In the genomic region with DNA sequence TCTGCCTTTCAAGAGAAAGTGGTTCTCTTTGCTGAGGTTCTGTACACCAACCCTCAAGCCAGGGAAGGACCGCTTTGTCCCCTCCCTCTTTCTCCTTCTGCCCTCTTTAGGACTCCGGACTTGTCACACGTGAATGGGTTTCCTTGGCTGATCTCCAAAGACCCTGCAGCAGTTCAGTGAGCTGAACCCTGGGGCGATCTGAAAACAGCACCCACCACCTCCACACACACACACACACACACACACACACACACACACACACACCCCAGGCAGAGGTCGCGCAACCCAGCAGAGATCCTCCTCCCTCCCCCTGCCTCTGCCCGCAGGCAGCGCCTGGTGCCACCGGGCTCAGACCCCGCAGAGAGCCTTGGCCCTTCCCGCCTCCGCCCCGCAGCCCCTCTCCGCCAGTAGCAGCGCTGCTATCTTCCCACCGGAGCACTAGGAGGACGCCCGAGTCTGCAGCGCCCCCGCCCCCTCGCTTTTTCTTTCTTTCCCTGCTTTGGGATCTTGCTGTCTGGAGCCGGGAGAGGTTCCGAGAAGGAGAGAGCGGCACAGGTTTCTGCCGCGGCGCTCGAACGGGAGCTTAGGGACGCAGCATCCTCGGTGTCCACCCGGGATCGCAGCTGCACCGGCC, we compare ENCODE assay signal across 8 mouse cellular contexts. TPM values are rescaled to one million over a fixed set of nuclear protein-coding genes. Genes with fewer than 3 reads are reported as not detected.
A peak's percentile ranks its signal among the peaks of the same experiment; 100 is the strongest.
DNase-seq lines count a peak whose midpoint lies in the region; ATAC-seq and TF ChIP-seq lines count a peak whose summit lies in the region.

A gene (plus strand): TSS at position 252 of the 634 bp plus-strand sequence.

- no peaks in the 10 kb centered on the region for H3K9me3 ChIP-seq in forebrain, embryonic 13.5 days (replicated peaks)
- no peaks in the 10 kb centered on the region for H3K9me3 ChIP-seq in limb, embryonic 13.5 days

- peak; percentile 67 for ATAC-seq in forebrain, embryonic 13.5 days
- peak; percentile 66 for ATAC-seq in limb, embryonic 13.5 days (ENCODE audit: low FRiP score, low read depth)

- peak; percentile 10 for DNase-seq in gastrocnemius, postnatal 10 days
- DNase-seq in gastrocnemius, adult 18-20 months (ENCODE audit: low spot score) = no peak
- DNase-seq in kidney, adult 18-20 months = peak; percentile 82
- peak; percentile 69 for DNase-seq in retina, embryonic 14.5 days (ENCODE audit: low spot score)
- DNase-seq in thymus, adult 2 months = no peak

- peak within 1 kb of the TSS; percentile 57 for H3K4me3 ChIP-seq in bone marrow macrophage, adult 2 months (ENCODE audit: insufficient read depth, low read length)
- peak within 1 kb of the TSS; percentile 60 for H3K4me3 ChIP-seq in forebrain, embryonic 13.5 days
- H3K4me3 ChIP-seq in limb, embryonic 13.5 days = peak within 1 kb of the TSS; percentile 63
- no peak within 1 kb of the TSS for H3K4me3 ChIP-seq in thymus, adult 2 months (ENCODE audit: control insufficient read depth, insufficient read depth, low read length)

- H3K9ac ChIP-seq in forebrain, embryonic 13.5 days = peak within 1 kb of the TSS; percentile 66
- H3K9ac ChIP-seq in limb, embryonic 13.5 days = peak within 1 kb of the TSS; percentile 66

- H3K4me1 ChIP-seq in bone marrow macrophage, adult 2 months (ENCODE audit: control insufficient read depth, insufficient read depth, low read length) = no peaks in the 10 kb centered on the region; the same call in 1 of the 2 replicates
- peaks cover 39% of the 10 kb centered on the region for H3K4me1 ChIP-seq in forebrain, embryonic 13.5 days
- peaks cover 16% of the 10 kb centered on the region for H3K4me1 ChIP-seq in limb, embryonic 13.5 days
- H3K4me1 ChIP-seq in thymus, adult 2 months (replicated peaks; ENCODE audit: control insufficient read depth, insufficient read depth, low read length) = no peaks in the 10 kb centered on the region

- H3K27me3 ChIP-seq in forebrain, embryonic 13.5 days = peaks cover 24% of the 10 kb centered on the region
- peaks cover 55% of the 10 kb centered on the region for H3K27me3 ChIP-seq in limb, embryonic 13.5 days
- peaks cover 7% of the 10 kb centered on the region for H3K27me3 ChIP-seq in thymus, adult 2 months (ENCODE audit: control insufficient read depth, insufficient read depth, low read length)

- no peaks in the 10 kb centered on the region for H3K36me3 ChIP-seq in forebrain, embryonic 13.5 days (ENCODE audit: poor library complexity, severe bottlenecking)
- H3K36me3 ChIP-seq in limb, embryonic 13.5 days = no peaks in the 10 kb centered on the region
- H3K36me3 ChIP-seq in thymus, adult 2 months (ENCODE audit: control insufficient read depth, insufficient read depth, low read length) = no peaks in the 10 kb centered on the region

- no peak for TF ChIP-seq CTCF in bone marrow macrophage, adult 2 months (IDR thresholded peaks at IDR 0.05; ENCODE audit: low read depth, low read length)
- TF ChIP-seq CTCF in thymus, adult 2 months (IDR thresholded peaks at IDR 0.05; ENCODE audit: borderline replicate concordance, control insufficient read depth, extremely low read depth, insufficient read depth, low read length, poor library complexity) = no peak

- no peak within 1 kb of the TSS for H3K27ac ChIP-seq in bone marrow macrophage, adult 2 months (ENCODE audit: insufficient read depth, low read depth, low read length)
- H3K27ac ChIP-seq in forebrain, embryonic 13.5 days = peak within 1 kb of the TSS; percentile 31; the same call in 1 of the 2 replicates
- no peak within 1 kb of the TSS for H3K27ac ChIP-seq in limb, embryonic 13.5 days
- H3K27ac ChIP-seq in thymus, adult 2 months (ENCODE audit: control insufficient read depth, insufficient read depth, low read length) = no peak within 1 kb of the TSS

- peak within 1 kb of the TSS; percentile 85 for H3K4me2 ChIP-seq in forebrain, embryonic 13.5 days
- H3K4me2 ChIP-seq in limb, embryonic 13.5 days (replicated peaks) = peak within 1 kb of the TSS; percentile 98

- under 1% methylated on average over 30 of the region's 34 CpGs for WGBS in forebrain, embryonic 13.5 days
- 2% methylated on average over 34 of the region's 34 CpGs for WGBS in limb, embryonic 13.5 days
- 4% methylated on average over 34 of the region's 34 CpGs for WGBS in thymus, adult 2 months

- TF ChIP-seq POLR2A in bone marrow macrophage, adult 2 months (IDR thresholded peaks at IDR 0.05; ENCODE audit: borderline replicate concordance, low read depth, low read length) = no peak
- TF ChIP-seq POLR2A in thymus, adult 2 months (IDR thresholded peaks at IDR 0.05; ENCODE audit: control insufficient read depth, extremely low read depth, insufficient read depth, low read length, poor library complexity) = no peak

RNA-seq across cellular contexts. Expression of the gene that starts here (rescaled TPM):
- total RNA-seq in gastrocnemius, postnatal 10 days (2021) = not detected
- total RNA-seq in gastrocnemius, adult 18-20 months (2021) = not detected
- polyA plus RNA-seq in bone marrow macrophage, adult 2 months (2012; ENCODE audit: insufficient read depth, insufficient read length, missing spikeins) = not detected in 2 replicates
- 5.5 and 7.1 TPM in 2 replicates for polyA plus RNA-seq in forebrain, embryonic 13.5 days (2015; fragmentation: Nextera tagmentation; extraction: Ambion mirVana)
- polyA plus RNA-seq in limb, embryonic 13.5 days (2015; fragmentation: Nextera tagmentation; extraction: Ambion mirVana) = 0.92 and 0.96 TPM in 2 replicates
- polyA plus RNA-seq in thymus, adult 2 months (2012; rRNA removed) = 0.13 and 0.19 TPM in 2 replicates

Comparison
In these comparisons a context has a peak if more than half of its experiments do, and no peak if none do; other contexts are left out.
1. Peak in DNase-seq in gastrocnemius, postnatal 10 days; RNA of the gene not detected or under 1 TPM.
2. Peak in ATAC-seq, H3K4me3 ChIP-seq, H3K9ac ChIP-seq and H3K4me2 ChIP-seq in limb, embryonic 13.5 days; RNA of the gene not detected or under 1 TPM.
3. DNase-seq: peak in kidney, adult 18-20 months (single experiment) and retina, embryonic 14.5 days (single experiment); none in gastrocnemius, adult 18-20 months (single experiment) and thymus, adult 2 months (single experiment).